Mouse (Mus musculus) heart, adult 2 months (tissue): ENCODE results near the gene Celf2. TPM values are rescaled to one million over a fixed set of nuclear protein-coding genes. Genes with fewer than 3 reads are reported as not detected.
"Not testable (repeated sequence)": the region's sequence is repeated elsewhere in the genome, so short reads cannot be mapped to it uniquely, and the experiment has no call there.

Experiments
- DNase-seq, 2 experiments: peaks; one replicate each; pipeline ENCODE4 v3.0.0; 2021
- H3K27ac ChIP-seq: fragments of 200-600 bp; 2 replicates; pipeline ENCODE4 v1.8.1; 2022
- H3K27me3 ChIP-seq: fragments of 200-500 bp; 2 replicates; pipeline ENCODE4 v1.6.1; 2012; ENCODE audit warnings: mild to moderate bottlenecking, low read length, inconsistent platforms, mixed read lengths; ENCODE audit not compliant: control insufficient read depth, insufficient read depth
- H3K36me3 ChIP-seq: fragments of 200-500 bp; 2 replicates; pipeline ENCODE4 v1.6.1; 2012; ENCODE audit warnings: low read length, inconsistent platforms; ENCODE audit not compliant: control insufficient read depth, insufficient read depth
- H3K4me1 ChIP-seq: fragments of 200-500 bp; 2 replicates; pipeline ENCODE4 v1.6.1; 2011; ENCODE audit warnings: low read length; ENCODE audit not compliant: control insufficient read depth, insufficient read depth
- H3K4me3 ChIP-seq: fragments of 200-600 bp; 2 replicates; pipeline ENCODE4 v1.8.1; 2022
- H3K79me2 ChIP-seq: fragments of 200-500 bp; replicated peaks from 2 replicates; pipeline ENCODE4 v1.6.1; 2012; ENCODE audit warnings: mild to moderate bottlenecking, inconsistent platforms, low read length, moderate library complexity, mixed read lengths; ENCODE audit not compliant: control insufficient read depth, insufficient read depth
- H3K9ac ChIP-seq: fragments of 200-500 bp; 2 replicates; pipeline ENCODE4 v1.6.1; 2012; ENCODE audit warnings: low read depth, mild to moderate bottlenecking, control low read depth, inconsistent platforms, low read length, mixed read lengths
- CTCF ChIP-seq: fragments of 200-600 bp; IDR thresholded peaks from 2 replicates; pipeline ENCODE4 v1.8.1; 2022; ENCODE audit warnings: antibody characterized with exemption, mild to moderate bottlenecking, moderate library complexity
- EP300 ChIP-seq: fragments of 200-500 bp; IDR thresholded peaks from 2 replicates; pipeline ENCODE4 v1.6.1; 2011; ENCODE audit warnings: low read depth, low read length, control low read depth; ENCODE audit not compliant: insufficient read depth
- POLR2A ChIP-seq: fragments of 200-500 bp; IDR thresholded peaks from 2 replicates; pipeline ENCODE4 v1.6.1; 2011; ENCODE audit warnings: mild to moderate bottlenecking, low read depth, low read length, control low read depth; ENCODE audit not compliant: insufficient read depth
- WGBS: fragments of 180-500 bp; shearing (Covaris S2); methylation state at CpG from one replicate; pipeline ENCODE4 v1.1.7; 2018; 5-methylcytosine and 5-hydroxymethylcytosine counted together
- intact Hi-C: fragments of 180-260 bp; cut with DNase I; formaldehyde crosslinking; loops from one replicate; pipeline ENCODE4 v1.15.1; 2025
- long read RNA-seq: library from polyadenylated mRNA; stranded (forward); transcript quantifications from one replicate; pipeline ENCODE4 v2.0.0, GENCODE M21; 2021
- polyA plus RNA-seq: library from polyadenylated mRNA; depleted of rRNA; stranded (reverse); fragments of >200 nt; gene quantifications from 2 replicates; pipeline ENCODE4 v1.2.3, GENCODE M21; 2012; rRNA removed
- total RNA-seq, 2 experiments: library from RNA; stranded (reverse); gene quantifications; 2 replicates each; pipeline ENCODE4 v1.2.3; 2021

Celf2 gene
- 10 to 100 TPM; 56.7 to 63.9 TPM for total RNA-seq
- polyA plus RNA-seq, result 38.1 and 45.1 TPM in 2 replicates
- long read RNA-seq, full-length matches to known transcripts, result 16 of 36 reads
- long read RNA-seq, partial matches to known transcripts, result 6 of 36 reads
- long read RNA-seq, other reads (novel, unspliced or antisense), result 14 of 36 reads

DNA sequence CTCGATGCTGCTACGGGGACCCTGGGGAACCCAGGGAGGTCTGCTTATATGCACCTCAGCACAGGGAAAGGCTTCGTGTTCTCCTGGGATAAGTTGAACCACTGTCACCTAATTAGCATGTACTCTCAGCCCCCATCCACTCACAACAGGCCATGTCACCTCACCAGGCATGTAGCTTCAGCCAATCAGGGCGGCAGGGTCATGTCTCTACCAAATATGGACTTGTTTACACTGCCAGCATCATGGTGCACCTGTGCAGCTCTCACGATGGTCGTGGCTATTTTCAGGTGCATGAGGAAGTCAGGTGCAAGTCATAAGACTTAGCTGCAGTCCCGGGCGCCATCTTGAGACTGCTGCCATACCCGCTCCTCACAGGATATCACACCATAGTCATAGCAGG is at the start of gene Celf2:
Gene Celf2, minus strand, starts transcription at position 101 of the 400 bp plus-strand sequence.
- 91% methylated on average over 9 of the region's 9 CpGs for WGBS
- H3K36me3 ChIP-seq, H3K4me3 ChIP-seq: not testable (repeated sequence)

DNA sequence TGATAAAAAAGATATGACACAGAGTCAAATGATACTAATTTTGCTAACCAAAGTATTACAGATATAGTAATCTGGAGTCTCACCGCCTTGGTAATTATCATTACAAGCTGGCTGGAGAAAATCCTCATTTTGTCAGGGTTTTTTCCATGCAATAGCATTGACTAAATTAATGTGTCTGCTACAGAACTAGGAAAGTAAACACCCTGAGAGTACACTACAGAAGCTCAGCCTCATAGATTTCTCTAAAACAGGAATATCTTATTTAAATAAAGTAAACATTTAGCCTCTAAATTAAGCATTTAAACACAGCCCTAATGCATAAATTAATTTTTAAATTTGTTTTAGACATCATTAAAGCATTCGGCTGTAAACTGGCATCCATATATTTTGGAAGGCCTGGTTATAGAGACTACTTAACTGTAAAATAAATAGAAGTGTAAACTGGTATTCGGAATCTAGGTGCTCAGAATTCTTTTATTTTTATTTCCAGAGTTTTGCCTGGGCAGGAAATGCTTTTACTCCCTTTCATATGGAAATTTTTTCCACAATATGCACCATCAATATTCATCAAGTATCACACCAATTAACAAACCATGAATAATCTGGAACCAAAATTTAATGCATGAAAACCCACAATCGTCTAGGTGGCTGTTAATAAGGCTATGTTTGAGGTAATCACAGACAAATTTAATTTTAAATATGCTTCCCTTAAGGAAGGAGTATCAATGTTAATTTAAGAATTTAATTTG is 46.0 kb upstream of the Celf2 start:
- WGBS, result 77% methylated on average over 4 of the region's 4 CpGs
- H3K36me3 ChIP-seq, result no peaks in the 10 kb centered on the region
- intact Hi-C loops, result no loop called here
- no peak overlapping the region for H3K27ac ChIP-seq
- no peak overlapping the region for H3K9ac ChIP-seq
- no peaks in the 10 kb centered on the region for H3K27me3 ChIP-seq
- H3K4me3 ChIP-seq, result no peak overlapping the region
- H3K79me2 ChIP-seq, result no peaks in the 10 kb centered on the region
- DNase-seq, result no peak
- no peak for TF ChIP-seq POLR2A
- H3K4me1 ChIP-seq, result no peaks in the 10 kb centered on the region

More for the DNA sequence above, at the start of gene Celf2:
- H3K27me3 ChIP-seq, DNase-seq, H3K9ac ChIP-seq, intact Hi-C loops, H3K27ac ChIP-seq, H3K79me2 ChIP-seq, H3K4me1 ChIP-seq: not testable (repeated sequence)

GRCm38 (mm10) chr2:7554601-7555000 is 45.2 kb upstream of the Celf2 start:
- Histone ChIP-seq H3K4me3 (no peak overlapping the region), H3K36me3 (no peaks in the 10 kb centered on the region), H3K79me2 (no peaks in the 10 kb centered on the region), H3K9ac (no peak overlapping the region), H3K27ac (no peak overlapping the region), H3K4me1 (no peaks in the 10 kb centered on the region), H3K27me3 (no peaks in the 10 kb centered on the region)
- TF ChIP-seq POLR2A (no peak), EP300 (no peak), CTCF (no peak)
- intact Hi-C loops, result no loop called here
- 50% methylated on average over 1 of the region's 1 CpGs for WGBS
- no peak for DNase-seq

GRCm38 (mm10) chr2:7552887-7553286 is 43.5 kb upstream of the Celf2 start:
- TF ChIP-seq EP300 (no peak), CTCF (no peak), POLR2A (no peak)
- Histone ChIP-seq H3K79me2 (no peaks in the 10 kb centered on the region), H3K27me3 (no peaks in the 10 kb centered on the region), H3K4me3 (no peak overlapping the region), H3K9ac (no peak overlapping the region), H3K36me3 (no peaks in the 10 kb centered on the region), H3K27ac (no peak overlapping the region), H3K4me1 (no peaks in the 10 kb centered on the region)
- intact Hi-C loops, result no loop called here
- WGBS, result 64% methylated on average over 3 of the region's 3 CpGs
- DNase-seq, result no peak

DNA sequence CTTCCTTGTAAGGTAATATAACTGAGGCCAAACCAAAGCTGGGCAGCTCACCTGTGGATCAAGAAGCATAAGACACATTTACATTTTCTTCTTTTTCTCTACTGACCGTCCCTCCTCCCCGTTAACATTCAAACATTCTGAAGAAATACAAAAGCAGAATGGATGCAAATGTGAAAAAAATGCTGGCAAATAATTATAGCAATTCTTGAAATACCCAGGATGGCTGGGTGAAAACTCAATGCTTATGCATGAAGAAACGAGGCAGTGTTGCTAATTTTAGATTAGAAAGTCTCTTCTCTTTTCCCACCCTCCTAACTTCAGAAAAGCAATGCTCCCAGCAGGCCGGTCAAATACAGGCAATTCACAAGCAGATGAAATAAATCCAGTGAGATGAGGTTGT is 39.5 kb upstream of the Celf2 start:
- intact Hi-C loops, result no loop called here
- no peak overlapping the region for H3K4me3 ChIP-seq

GRCm38 (mm10) chr2:7534615-7535204 is 25.3 kb upstream of the Celf2 start:
- intact Hi-C loops, result no loop called here
- H3K27me3 ChIP-seq, result no peaks in the 10 kb centered on the region
- H3K4me1 ChIP-seq, result no peaks in the 10 kb centered on the region
- H3K27ac ChIP-seq, result no peak overlapping the region
- no peak for DNase-seq
- H3K36me3 ChIP-seq, result no peaks in the 10 kb centered on the region
- H3K79me2 ChIP-seq, result no peaks in the 10 kb centered on the region
- H3K4me3 ChIP-seq, result no peak overlapping the region
- WGBS, result 69% methylated on average over 5 of the region's 5 CpGs
- TF ChIP-seq POLR2A (no peak), EP300 (no peak), CTCF (no peak)
- no peak overlapping the region for H3K9ac ChIP-seq

More for the DNA sequence above, 39.5 kb upstream of the Celf2 start:
- Histone ChIP-seq H3K4me1 (no peaks in the 10 kb centered on the region), H3K79me2 (no peaks in the 10 kb centered on the region), H3K36me3 (no peaks in the 10 kb centered on the region), H3K27me3 (no peaks in the 10 kb centered on the region), H3K9ac (no peak overlapping the region), H3K27ac (no peak overlapping the region)
- 65% methylated on average over 4 of the region's 4 CpGs for WGBS
- DNase-seq, result no peak
- TF ChIP-seq POLR2A, result no peak
- TF ChIP-seq CTCF, result no peak
- TF ChIP-seq EP300, result no peak
